Mouse (Mus musculus) brain, embryonic 14.5 days (tissue): ENCODE measurements around the gene Tbc1d22b.

Experiments used
- CTCF ChIP-seq: fragments of 200-500 bp; IDR thresholded peaks from 2 replicates; pipeline ENCODE4 v1.5.1; 2012; ENCODE audit warnings: inconsistent platforms, mild to moderate bottlenecking, moderate library complexity, borderline replicate concordance; ENCODE audit not compliant: insufficient read depth, insufficient read length; ENCODE audit errors: extremely low read depth
- POLR2A ChIP-seq: fragments of 200-500 bp; IDR thresholded peaks from 2 replicates; pipeline ENCODE4 v1.6.1; 2012; ENCODE audit warnings: mild to moderate bottlenecking, inconsistent platforms, borderline replicate concordance; ENCODE audit not compliant: poor library complexity, insufficient read depth, insufficient read length, severe bottlenecking; ENCODE audit errors: extremely low read depth

DNA sequence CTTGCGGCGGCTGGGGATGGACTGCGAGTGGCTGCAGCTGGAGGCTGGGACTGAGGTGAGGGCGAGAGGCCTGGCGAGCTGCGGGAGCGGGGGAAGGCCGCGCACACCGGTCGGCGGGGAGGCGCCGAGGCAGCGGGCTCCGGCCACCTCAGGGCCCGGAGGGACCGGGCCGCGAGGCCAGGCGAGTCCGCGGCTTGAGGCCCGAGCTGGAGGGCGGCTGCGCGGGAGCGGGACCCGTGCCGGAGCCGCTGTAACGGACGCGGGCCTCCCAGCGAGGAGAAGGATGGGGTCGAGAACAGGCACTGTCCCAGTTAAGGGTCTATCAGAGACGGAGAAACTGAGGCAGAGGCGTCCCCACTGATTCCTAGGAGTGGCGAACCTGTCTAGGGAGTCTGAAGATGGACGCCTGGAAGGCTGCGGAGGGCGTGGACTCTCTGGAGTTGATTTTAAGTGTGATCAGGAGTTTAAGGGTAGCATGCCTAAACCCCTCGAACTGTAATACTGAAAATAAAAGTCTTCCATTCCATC, 65.5 kb downstream of the Tbc1d22b start:
- TF ChIP-seq POLR2A: no peak
- no peak for TF ChIP-seq CTCF
